Mouse (Mus musculus): Measurements from ENCODE around the gene Nol4l.

The Nol4l gene

DNA sequence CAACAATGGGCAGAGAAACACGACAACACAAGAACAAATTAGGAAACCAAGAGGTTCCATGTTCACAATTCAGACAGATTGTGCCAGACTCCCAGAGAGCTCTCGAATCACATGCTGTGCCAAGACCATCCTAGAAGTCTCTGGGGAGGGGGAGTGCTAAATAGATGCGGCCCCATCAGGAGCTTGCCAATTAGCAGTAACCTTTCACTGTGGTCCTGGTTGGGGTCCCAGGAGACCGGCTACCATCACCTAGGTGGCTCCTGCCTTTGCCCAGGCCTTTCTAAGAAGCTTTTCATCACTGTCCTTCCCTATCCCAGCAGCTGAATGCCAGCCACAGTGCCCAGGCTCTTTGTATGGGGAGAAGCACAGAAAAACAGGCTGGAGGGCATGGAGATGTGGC is 45.7 kb downstream of the Nol4l start:
- no peak for DNase-seq (ENCODE audit: low read depth in 2 of 2, low spot score in 2 of 2)

DNA sequence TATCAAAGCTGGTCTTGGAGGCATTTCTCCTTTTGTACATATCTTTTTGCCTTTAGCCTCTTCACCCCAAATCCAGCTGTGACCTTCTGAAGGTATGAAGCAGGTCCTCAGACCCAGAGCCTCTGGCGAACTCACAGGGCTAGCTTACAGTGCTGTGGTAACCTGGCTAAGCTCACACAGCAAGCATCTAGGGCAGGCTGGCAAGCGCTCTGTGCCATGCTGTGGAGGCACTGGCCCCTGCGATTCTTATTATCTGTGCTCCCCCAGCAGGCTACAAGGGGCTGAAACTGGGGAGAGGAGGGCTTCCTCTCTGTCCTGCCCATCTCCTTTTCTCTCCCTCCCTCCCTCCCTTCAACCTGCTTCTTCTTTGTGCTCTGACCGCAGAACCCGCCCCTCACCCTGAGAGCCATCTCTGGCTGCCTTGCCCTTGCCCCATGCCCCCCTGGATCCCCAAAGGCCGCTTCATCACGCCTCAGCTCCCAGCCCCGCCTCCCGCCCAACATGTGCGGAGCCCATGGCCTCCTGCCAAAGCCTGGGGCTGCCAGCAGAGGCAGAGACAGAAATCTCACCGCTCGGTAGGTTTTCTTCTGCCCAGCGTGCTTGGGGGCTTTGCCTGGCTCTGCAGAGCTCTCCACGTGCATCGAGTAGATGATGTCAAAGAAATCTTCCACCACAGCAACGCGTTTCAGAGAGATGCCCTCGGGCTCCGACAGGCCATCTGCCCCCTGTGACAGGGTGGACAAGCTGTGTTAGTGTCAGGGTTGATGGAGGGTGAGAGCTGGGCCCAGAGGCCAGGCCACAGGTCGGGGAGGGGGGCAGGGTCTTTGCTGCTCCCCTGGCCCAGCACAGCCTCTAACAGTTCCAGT is 46.4 kb downstream of the Nol4l start:
- DNase-seq (ENCODE audit: low read depth in 2 of 2, low spot score in 2 of 2) = no peak

DNA sequence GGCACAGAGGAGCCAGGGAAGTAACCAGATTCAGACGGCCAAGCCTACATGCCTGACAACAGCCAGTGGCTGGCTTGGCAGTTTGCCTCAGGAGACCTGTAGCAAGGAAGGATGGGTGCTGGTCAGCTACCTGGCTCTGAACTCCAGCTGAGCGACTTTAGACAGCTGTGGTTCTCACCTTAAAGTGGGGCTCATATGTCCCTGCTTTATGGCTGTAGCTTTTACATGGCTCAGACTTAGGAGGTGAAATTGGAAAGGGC is 48.0 kb downstream of the Nol4l start:
- no peak for DNase-seq (ENCODE audit: low read depth in 2 of 2, low spot score in 2 of 2)

DNA sequence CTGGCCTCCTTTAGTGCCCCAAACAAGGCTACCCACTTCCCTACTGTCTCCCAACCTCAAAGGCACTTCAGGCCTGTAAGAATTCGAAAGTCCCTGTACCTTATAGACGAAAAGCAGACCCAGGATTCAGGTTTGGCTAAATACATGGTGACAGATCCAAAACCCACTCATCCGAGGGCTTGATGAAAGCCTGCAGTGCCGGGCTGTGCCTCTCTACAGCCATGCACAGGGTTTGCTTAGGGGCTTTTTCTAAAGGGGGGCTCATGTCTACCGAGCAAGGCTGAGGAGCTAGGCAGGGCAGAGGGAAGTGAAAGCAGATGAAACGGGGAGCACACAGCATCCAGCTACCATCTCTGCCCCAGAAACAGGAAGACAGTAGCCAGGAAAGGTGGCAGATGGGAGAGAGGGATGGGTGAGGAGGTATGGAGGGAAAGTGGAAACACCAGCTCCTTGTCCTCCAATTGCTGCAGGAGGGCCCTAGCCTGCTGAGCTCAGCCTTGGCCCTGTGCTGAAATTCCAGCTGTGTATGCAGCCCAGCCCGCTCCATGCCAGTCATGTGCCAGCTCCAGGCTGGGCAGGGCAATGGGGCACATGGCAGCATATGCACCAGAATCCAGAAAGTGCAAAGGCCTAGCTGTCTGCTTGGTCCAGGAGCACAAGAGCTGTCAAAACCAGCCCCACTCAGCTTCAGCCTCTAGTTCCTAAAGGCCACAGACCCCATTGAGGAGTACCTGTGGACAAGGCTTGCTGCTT is 48.5 kb downstream of the Nol4l start:
- no peak for DNase-seq (ENCODE audit: low read depth in 2 of 2, low spot score in 2 of 2)

DNA sequence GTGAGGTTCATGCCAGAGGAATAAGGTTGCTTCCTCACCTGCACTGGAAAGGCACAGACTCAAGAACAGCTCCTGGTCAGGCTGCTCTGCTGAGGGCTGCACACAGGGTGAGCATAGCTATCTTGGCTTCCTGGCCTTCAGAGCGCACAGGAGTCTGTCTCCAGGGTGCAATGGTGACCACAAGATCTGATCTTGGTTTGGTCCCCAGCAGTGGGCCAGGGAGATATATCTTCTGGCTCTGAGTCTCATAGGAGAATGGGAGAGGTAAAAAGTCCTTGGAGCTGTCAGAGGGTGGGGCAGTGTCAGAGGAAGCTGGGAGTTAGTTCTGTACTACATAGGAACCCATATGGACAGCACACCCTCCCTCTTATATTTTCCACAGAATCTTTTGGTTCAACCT is 50.3 kb downstream of the Nol4l start:
- DNase-seq (ENCODE audit: low read depth in 2 of 2, low spot score in 2 of 2) = no peak

DNA sequence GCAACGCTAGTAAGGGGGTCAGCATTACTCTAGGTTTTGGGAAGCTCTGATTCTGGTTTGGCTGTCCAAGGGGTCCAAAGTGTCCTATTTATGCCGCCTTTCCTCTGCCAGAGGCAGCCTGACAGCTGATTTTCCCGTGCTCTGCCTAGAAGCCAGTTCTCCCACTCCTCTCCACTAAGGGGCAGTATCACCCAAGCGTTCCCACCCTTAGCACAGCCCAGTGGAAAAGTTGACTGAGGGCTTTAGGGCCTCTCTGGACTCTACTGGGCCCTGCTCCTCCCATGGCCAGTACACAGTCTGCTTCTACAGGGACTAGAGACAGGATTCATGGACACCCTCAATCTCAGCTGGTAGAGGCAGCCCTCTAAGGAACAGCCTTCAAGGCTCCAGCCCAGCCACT is 51.2 kb downstream of the Nol4l start:
- DNase-seq (ENCODE audit: low read depth in 2 of 2, low spot score in 2 of 2) = peak in 1 of 2 experiments; percentile 41

DNA sequence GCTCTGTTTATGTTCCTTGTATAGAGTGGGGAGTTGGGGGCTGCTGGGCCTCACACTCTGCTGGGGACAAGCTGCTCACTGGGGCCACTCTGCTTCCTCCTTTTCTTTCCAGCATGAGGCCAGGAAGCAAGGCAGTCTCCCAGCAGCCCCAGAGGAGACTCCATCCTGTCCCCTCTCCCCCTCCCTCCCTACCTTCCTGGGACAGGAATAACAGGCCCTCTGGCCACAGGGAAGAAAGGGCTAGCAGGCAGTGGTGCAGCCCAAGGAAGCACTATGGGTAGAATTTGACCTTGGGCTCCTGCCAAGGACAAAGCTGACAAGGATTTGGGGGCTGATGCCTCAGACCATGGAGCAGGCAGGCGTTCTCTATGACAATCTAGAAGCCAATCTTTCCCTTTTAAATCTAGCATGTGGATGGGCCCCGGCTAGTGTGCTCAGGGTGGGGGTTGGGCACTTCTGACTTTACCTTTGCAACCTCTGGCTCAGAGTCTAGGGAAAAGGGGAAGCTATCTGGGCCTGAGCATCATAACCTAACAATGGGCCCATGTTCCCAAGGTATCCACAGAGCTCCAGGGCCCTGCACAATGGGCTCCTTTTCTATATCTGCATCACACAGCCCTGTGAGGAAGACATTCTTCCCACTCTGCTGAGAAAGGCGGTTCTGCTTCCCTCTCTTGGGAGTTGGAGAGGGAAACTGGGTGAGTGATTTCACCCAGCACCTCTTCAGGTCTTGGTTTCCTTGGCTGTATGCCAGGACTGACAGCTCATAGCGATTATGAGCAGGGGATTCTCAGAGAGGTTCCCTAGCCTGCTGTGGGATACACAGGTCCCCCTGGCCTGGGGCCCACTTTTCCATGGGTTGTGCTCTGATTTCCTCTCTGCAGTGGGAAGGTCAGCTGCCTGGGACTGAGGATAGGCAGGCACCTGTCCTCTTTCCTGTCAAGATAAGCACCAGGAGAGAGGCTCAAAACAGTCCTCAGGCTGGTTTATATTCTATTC is 54.4 kb downstream of the Nol4l start:
- DNase-seq (ENCODE audit: low read depth in 2 of 2, low spot score in 2 of 2) = no peak

DNA sequence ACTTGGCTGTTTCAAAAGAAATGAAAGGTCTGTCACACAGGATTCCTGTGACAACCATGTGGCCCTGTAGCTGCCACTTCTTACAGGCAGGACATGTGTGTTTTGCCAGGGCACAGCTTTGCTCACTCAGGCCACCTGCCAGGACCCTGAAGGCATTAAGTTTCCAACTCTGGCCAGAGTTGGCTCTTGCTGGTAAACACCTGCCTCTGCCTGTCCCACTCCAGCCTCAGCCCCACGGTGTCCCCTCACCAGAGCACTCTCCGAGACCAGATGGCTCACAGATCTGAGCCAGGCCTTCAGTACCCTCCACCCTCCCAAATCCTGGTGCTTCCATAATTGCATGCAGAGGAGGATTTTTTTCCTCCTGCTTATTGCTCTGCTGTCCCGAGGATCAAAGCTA is 58.8 kb downstream of the Nol4l start:
- no peak for DNase-seq (ENCODE audit: low read depth in 2 of 2, low spot score in 2 of 2)

DNA sequence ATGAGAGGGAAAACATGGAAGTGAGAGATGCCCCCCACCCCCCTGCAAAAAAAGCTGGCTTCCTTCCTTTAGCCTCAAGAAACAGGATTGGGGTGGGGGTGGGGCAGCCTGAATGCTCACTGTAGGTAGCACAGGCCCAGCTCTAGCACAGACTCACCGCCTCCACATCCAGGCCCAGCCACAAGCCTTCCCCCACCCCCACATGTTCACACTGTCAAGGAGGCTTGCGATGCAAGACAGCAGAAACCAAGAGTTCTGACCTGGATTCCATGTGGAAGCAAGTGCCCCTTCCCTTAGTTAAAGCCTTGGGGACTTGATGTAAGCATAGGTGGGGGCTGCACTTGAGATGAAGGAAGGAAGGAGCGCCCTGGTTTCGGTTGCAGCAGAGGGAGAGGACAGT is 60.0 kb downstream of the Nol4l start:
- DNase-seq (ENCODE audit: low read depth in 2 of 2, low spot score in 2 of 2) = no peak

DNA sequence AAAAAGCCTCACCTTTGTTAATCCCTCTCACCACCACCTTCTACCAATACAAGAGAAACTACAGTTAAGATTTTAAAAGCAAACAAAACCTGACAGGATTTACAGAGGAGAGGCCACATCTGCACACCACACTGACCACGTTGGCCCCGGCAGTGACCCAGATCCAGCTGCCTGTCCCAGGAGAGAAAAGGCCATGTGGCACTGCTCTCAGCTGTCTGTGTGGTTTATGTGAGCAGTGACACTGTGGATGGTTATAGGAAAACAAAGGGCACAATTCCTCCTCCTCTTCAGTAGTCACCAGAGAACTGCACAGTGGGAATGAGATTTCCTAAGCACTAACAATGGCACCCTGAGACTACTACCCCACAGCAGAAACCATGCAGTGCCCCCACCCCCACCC is 60.5 kb downstream of the Nol4l start:
- no peak for DNase-seq (ENCODE audit: low read depth in 2 of 2, low spot score in 2 of 2)

DNA sequence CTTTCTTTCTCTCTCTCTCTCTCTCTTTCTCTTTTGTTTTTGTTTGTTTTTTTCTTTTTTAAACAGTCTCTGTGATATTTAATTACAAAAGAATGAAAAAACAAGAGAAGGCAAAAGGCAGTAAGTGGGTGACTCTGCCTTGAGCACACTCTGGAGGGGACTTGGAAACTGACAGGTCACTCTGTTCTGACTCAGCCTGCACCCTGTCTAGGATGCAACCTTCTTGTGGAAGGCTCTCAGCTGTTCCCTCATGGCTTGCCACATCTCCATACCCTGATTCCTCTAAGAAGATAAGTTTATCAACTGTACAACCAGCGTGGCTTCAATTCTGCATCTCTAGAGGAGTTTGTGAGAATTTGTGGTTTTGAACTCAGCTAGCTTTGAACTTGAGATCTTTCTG is 62.4 kb downstream of the Nol4l start:
- DNase-seq (ENCODE audit: low read depth in 2 of 2, low spot score in 2 of 2) = no peak

DNA sequence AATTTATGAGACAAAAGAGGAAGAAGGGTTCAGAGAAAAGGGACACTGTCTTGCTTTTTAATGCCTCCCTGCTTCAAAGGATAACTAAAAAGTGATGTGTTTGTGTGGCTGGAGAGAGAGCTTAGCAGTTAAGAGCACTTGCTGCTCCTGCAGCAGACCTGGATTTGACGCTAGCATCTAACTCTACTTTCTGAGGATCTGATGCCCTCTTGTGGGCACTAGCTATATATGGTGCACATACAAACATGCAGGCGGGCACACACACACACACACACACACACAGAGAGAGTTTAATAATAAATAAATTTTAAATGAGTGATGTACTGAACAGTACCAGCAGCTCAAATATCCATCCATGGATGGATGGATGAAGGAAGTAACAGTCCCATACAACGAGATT is 66.5 kb downstream of the Nol4l start:
- DNase-seq (ENCODE audit: low read depth in 2 of 2, low spot score in 2 of 2) = no peak

DNA sequence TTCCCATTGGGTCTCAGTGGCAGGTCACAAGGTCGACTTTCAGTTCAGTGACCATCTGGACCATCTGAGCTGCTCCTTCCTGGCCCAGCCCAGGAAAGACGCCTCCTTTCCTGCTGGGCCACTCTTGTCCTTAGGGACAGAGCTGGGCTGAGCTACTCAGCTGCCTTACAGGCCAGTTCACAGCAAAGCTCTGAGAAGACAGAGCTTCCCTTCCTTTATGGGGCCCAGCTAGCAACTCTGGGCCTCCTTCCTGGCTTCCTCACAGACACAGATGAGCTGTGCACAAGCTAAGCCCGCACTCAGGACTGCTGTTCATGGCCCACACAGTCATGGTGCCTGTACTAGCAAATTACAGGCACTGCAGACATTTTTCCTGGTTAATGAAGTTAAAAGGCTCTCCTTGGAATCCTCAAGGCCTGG is 71.7 kb downstream of the Nol4l start:
- no peak for DNase-seq (ENCODE audit: low read depth in 2 of 2, low spot score in 2 of 2)

DNA sequence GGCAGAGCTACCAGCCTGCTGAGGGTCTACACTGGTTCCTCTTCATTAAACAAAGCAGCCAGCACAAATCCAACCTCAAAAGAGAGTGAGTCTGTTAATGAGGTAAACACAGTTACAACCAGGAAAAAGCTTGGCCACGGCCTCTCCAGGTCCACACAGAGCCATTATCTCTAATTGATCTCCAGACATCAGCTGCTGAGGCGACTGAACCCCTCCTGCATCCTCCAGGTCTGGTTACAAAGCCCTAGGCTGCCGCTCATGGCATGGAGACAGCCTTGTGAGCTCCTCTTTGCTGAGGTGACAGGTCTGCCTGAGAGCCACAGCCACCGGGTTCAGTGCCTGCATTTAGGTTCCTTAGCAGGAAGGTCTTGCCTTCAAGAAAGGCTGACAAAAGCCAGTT is 72.3 kb downstream of the Nol4l start:
- no peak for DNase-seq (ENCODE audit: low read depth in 2 of 2, low spot score in 2 of 2)

DNA sequence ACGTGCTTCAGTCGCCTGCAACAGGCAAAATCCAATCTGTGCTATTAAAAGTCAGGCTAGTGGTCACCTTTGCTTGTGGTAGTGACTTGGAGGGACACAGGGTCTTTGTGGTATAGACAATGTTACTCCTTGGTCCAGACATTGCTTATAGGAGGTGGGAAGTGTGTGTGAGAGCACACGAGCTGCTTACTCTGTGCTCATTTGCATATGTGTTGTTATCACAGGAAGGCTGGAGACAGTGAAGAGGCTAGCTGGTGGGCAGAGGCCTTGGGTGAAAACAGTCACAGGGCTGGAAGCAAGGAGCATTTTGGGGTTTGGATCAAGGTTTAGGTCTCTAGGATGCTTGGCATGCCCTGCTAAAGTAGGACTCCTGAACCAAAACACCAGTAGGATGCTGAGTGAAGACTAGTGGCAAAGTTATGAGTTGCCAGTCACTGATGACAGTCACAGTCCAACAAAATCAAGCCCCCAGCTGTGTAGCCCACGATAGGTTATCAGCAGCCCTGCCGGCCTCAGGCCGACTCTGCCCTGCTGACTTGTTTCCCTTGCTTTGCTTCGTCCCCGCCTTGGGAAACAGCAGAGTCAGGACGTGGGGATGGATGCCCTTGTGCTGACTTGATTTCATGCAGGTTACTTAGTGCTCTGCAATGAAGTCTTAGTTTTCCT is 74.8 kb downstream of the Nol4l start:
- no peak for DNase-seq (ENCODE audit: low read depth in 2 of 2, low spot score in 2 of 2)

DNA sequence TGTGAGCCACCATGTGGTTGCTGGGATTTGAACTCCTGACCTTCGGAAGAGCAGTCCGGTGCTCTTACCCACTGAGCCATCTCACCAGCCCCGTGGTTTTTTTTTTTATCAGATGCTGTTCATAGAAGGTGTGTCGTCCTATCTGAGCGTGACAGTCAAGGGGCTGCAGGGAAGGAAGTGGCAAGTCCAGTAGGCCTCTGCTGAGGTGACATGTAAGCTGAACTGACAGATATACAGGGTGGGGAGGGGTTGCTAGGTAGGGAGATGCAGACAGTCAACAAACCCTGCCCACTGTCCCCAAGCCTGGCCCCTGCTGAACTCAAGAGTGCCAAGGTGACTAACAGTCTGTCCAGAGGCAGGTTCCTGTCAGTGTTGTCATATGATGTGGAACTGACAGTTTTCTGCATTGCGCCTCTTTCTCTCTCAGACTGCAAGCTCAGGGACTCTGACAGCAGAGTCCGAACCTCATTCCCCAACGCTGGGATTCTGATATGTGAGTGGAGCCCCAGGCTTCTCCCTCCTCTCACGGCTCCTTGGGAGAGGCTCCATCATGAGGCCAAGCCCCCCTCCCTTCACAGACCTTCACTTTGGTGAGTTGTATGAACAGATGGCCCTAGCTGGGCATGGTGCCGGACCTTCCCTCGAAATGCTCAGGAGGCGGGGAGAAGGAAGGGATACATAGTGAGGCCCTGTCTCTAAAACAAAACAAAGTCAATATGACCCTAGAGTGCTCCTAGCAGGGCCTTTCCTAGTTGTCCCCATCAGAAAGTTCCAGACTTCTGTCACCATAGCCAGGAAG is 75.6 kb downstream of the Nol4l start:
- DNase-seq (ENCODE audit: low read depth in 2 of 2, low spot score in 2 of 2) = no peak

DNA sequence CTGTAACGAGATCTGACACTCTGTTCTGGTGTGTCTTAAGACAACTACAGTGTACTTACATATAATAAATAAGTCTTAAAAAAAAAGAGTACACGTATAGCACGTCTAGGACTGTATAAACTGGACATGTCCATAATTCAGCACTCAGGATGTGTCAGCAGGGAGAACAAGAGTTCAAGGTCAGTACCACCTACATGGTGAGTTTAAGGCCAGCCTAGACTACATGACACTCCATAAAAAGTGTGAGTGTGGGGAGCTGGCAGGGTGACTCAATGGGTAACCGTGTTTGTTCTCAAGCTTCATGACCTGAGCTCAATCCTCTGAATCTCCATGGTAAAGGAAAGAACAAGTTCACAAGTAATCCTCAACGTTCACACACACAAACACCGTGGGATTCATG is 81.3 kb downstream of the Nol4l start:
- DNase-seq (ENCODE audit: low read depth in 2 of 2, low spot score in 2 of 2) = no peak

DNA sequence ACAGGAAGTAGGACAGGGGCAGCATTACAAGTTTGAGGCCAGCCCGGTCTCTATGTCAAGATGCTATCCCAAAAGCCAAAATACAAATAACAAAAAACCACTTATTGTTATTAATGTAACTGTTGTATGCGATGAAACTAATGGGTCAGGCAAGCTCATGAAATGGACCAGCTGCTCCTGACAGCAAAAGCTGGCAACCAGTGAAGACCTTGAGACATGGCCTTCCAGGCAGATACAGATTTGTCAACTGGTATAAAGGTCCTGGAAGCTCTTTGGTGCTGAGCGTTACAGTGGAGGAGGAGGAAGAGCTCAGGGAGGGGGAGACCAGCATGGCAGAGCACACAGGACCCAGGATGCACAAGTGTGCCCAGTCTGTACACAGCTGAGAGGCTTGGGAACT is 82.1 kb downstream of the Nol4l start:
- DNase-seq (ENCODE audit: low read depth in 2 of 2, low spot score in 2 of 2) = no peak

DNA sequence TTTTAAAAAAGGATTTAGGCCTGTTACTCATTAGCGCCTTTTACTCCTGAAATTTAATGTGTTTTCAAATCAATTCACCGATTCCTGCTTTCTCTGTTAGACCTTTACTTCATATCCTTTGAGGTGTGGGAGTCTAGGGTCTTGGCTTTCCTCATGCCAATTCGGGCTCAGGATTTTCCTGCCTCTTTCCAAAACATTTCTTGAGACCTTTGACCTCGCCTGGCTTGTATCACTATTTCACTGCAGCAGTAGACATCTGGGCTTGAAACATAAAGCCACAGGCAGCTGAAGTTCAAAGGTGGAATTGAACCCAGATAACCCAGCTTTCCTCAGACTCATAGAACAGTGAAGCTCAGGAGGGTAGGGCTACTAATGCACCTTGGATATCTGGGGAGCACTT is 83.3 kb downstream of the Nol4l start:
- DNase-seq (ENCODE audit: low read depth in 2 of 2, low spot score in 2 of 2) = no peak

DNA sequence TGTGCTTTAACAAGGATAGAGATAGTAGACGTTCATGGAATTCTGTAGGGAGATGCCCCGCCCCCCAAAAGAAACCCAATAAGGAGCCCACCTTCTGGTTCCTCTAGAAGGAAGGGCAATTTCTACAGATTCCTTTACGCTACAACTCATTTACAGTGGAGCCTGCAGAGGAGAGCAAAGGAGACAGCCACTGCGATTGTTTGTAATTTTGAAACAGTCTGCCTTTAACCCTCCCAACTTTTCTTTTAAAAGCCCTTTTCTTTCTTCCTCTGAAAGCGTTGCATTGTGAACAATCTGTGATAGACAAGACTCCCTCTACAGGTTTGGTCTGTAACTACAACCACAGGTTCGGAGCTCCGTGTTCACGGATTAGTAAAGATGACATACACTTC is 83.8 kb downstream of the Nol4l start:
- peak; percentile 35 to 65 for DNase-seq (ENCODE audit: low read depth in 2 of 2, low spot score in 2 of 2)

Measured in CD8-positive naive resting alpha-beta T cell, adult 2 months (primary cell).